Mouse (Mus musculus) CH12.LX (cell line): Measurements from ENCODE around the gene Tmem243.

Source experiments
- CHD1 ChIP-seq: IDR thresholded peaks from 2 replicates; pipeline ENCODE4 v1.6.1; 2012; ENCODE audit warnings: low read depth, low read length, improper control_type of control experiment, inconsistent platforms
- CHD2 ChIP-seq: IDR thresholded peaks from 2 replicates; pipeline ENCODE4 v1.6.1; 2011; ENCODE audit warnings: low read length, improper control_type of control experiment
- CTCF ChIP-seq, 2 experiments: IDR thresholded peaks in 1 of 2; conservative IDR thresholded peaks in 1 of 2; 2 replicates each; pipeline ENCODE4 v1.5.1; 2011 to 2012; ENCODE audit warnings: low read depth in 2 of 2, low read length in 2 of 2, improper control_type of control experiment in 1 of 2, inconsistent platforms in 1 of 2, mild to moderate bottlenecking in 1 of 2, moderate library complexity in 1 of 2
- E2F4 ChIP-seq: IDR thresholded peaks from 2 replicates; pipeline ENCODE4 v1.6.1; 2011; ENCODE audit warnings: low read depth, low read length, improper control_type of control experiment; ENCODE audit not compliant: insufficient replicate concordance
- KAT2A ChIP-seq: IDR thresholded peaks from 2 replicates; pipeline ENCODE4 v1.6.1; 2012; ENCODE audit warnings: low read length, improper control_type of control experiment, inconsistent platforms; ENCODE audit not compliant: insufficient replicate concordance
- MEF2A ChIP-seq: IDR thresholded peaks from 2 replicates; pipeline ENCODE4 v1.6.1; 2014; ENCODE audit warnings: low read depth, mild to moderate bottlenecking, inconsistent platforms, low read length, improper control_type of control experiment, borderline replicate concordance
- NRF1 ChIP-seq: IDR thresholded peaks from 2 replicates; pipeline ENCODE4 v1.6.1; 2014; ENCODE audit warnings: low read depth, mild to moderate bottlenecking, inconsistent platforms, low read length, improper control_type of control experiment, moderate library complexity
- POLR2A ChIP-seq: IDR thresholded peaks from 2 replicates; pipeline ENCODE4 v1.6.1; 2011; ENCODE audit warnings: low read depth, mild to moderate bottlenecking, improper control_type of control experiment, low read length
- RAD21 ChIP-seq: IDR thresholded peaks from 2 replicates; pipeline ENCODE4 v1.6.1; 2011; ENCODE audit warnings: low read depth, mild to moderate bottlenecking, low read length, improper control_type of control experiment, moderate library complexity
- SIN3A ChIP-seq: IDR thresholded peaks from 2 replicates; pipeline ENCODE4 v1.6.1; 2012; ENCODE audit warnings: low read length, improper control_type of control experiment, inconsistent platforms
- TCF12 ChIP-seq: IDR thresholded peaks from 2 replicates; pipeline ENCODE4 v1.6.1; 2014; ENCODE audit warnings: low read depth, mild to moderate bottlenecking, inconsistent platforms, low read length, improper control_type of control experiment
- ZMIZ1 ChIP-seq: IDR thresholded peaks from 2 replicates; pipeline ENCODE4 v1.6.1; 2012; ENCODE audit warnings: low read depth, mild to moderate bottlenecking, inconsistent platforms, low read length, improper control_type of control experiment
- ZNF384 ChIP-seq: IDR thresholded peaks from 2 replicates; pipeline ENCODE4 v1.6.1; 2012; ENCODE audit warnings: low read depth, low read length, improper control_type of control experiment, inconsistent platforms

- TF ChIP-seq NRF1 (no peak), KAT2A (no peak), POLR2A (no peak), E2F4 (no peak), RAD21 (no peak), SIN3A (no peak), ZNF384 (no peak), TCF12 (no peak), ZMIZ1 (no peak), CTCF (conservative IDR thresholded peaks at IDR 0.05 in 1 of 2, IDR thresholded peaks at IDR 0.05 in 1 of 2; ENCODE audit: low read depth in 2 of 2, low read length in 2 of 2) (no peak), MEF2A (no peak), CHD2 (no peak), CHD1 (no peak)
Measured at GRCm38 (mm10) chr5:9131786-9132185, 31.3 kb downstream of the Tmem243 start.
